Mouse (Mus musculus): Measurements from ENCODE around the gene Lsamp. TPM values are rescaled to one million over a fixed set of nuclear protein-coding genes. Genes with fewer than 3 reads are reported as not detected.

The Lsamp gene
- polyA plus RNA-seq, 1 experiment from 2014 or later, result 0.68 TPM

DNA sequence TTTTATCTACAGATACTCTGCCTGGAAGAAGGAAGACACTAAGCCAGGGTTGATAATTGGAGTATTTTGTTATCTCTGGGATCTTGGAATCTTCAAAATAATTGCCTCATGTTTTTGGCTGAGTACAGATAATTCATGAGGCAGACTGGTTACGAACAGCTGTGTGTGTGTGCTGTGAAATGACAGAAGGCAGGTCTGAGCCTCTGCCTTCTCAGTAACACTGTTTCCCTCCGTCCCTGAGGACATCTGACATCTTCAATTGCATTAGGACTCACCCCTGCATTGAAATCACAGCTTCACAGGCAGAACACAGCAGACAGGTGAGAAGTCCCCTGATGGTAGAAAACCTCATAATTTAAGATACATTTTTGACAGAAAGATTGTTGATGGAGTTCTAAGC is 323.5 kb downstream of the Lsamp start:
- Histone ChIP-seq H3K27me3 (ENCODE audit: control insufficient read depth, insufficient read depth, low read length) (no peaks in the 10 kb centered on the region), H3K36me3 (ENCODE audit: control insufficient read depth, insufficient read depth) (no peaks in the 10 kb centered on the region), H3K27ac (ENCODE audit: low read length) (no peak overlapping the region), H3K4me1 (ENCODE audit: control insufficient read depth, insufficient read depth, low read length) (no peaks in the 10 kb centered on the region), H3K9ac (ENCODE audit: low read length) (no peak overlapping the region), H3K9me3 (replicated peaks; ENCODE audit: control insufficient read depth, low read length) (no peaks in the 10 kb centered on the region), H3K4me2 (ENCODE audit: low read depth, low read length) (no peak overlapping the region), H3K4me3 (ENCODE audit: low read length) (no peak overlapping the region)
- WGBS, result 46% methylated on average over 2 of the region's 2 CpGs
- no peak for ATAC-seq (replicated peaks; ENCODE audit: extremely low read depth, insufficient read depth, low FRiP score)

DNA sequence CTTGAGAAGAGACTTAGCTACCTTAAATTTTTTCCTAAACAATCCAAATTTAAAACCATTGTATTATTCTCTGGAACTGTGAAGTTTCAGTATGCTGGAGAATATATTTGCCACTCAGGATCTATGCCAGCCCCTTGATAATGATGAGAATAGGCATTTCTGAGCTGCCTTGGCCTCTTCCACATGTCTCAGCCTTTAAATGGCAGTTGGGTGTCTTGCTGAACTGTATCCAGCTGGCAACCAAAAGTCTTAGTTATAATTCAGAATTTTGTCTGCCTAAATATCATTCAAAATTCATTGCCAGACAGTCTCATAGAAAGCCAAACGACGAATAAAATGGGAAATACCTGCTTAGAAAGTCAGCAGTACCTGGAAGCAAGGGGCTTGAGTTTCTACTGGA is 332.0 kb downstream of the Lsamp start:
- H3K9me3 ChIP-seq (replicated peaks; ENCODE audit: control insufficient read depth, low read length), result no peaks in the 10 kb centered on the region
- H3K27ac ChIP-seq (ENCODE audit: low read length), result no peak overlapping the region
- no peaks in the 10 kb centered on the region for H3K4me1 ChIP-seq (ENCODE audit: control insufficient read depth, insufficient read depth, low read length)
- H3K36me3 ChIP-seq (ENCODE audit: control insufficient read depth, insufficient read depth), result no peaks in the 10 kb centered on the region
- H3K4me3 ChIP-seq (ENCODE audit: low read length), result no peak overlapping the region
- H3K9ac ChIP-seq (ENCODE audit: low read length), result no peak overlapping the region
- H3K27me3 ChIP-seq (ENCODE audit: control insufficient read depth, insufficient read depth, low read length), result no peaks in the 10 kb centered on the region
- ATAC-seq (replicated peaks; ENCODE audit: extremely low read depth, insufficient read depth, low FRiP score), result no peak
- 69% methylated on average over 2 of the region's 2 CpGs for WGBS
- H3K4me2 ChIP-seq (ENCODE audit: low read depth, low read length), result no peak overlapping the region

- no peak for ATAC-seq (replicated peaks; ENCODE audit: extremely low read depth, insufficient read depth, low FRiP score)
- no peak overlapping the region for H3K4me3 ChIP-seq (ENCODE audit: low read length)
- H3K4me2 ChIP-seq (ENCODE audit: low read depth, low read length), result no peak overlapping the region
- H3K27ac ChIP-seq (ENCODE audit: low read length), result no peak overlapping the region
- no peak overlapping the region for H3K9ac ChIP-seq (ENCODE audit: low read length)
- H3K4me1 ChIP-seq (ENCODE audit: control insufficient read depth, insufficient read depth, low read length), result no peaks in the 10 kb centered on the region
- H3K9me3 ChIP-seq (replicated peaks; ENCODE audit: control insufficient read depth, low read length), result no peaks in the 10 kb centered on the region
- H3K27me3 ChIP-seq (ENCODE audit: control insufficient read depth, insufficient read depth, low read length), result no peaks in the 10 kb centered on the region
- H3K36me3 ChIP-seq (ENCODE audit: control insufficient read depth, insufficient read depth), result no peaks in the 10 kb centered on the region
- 80% methylated on average over 3 of the region's 3 CpGs for WGBS
Observed at GRCm38 (mm10) chr16:40324811-40325210, 340.6 kb downstream of the Lsamp start.

DNA sequence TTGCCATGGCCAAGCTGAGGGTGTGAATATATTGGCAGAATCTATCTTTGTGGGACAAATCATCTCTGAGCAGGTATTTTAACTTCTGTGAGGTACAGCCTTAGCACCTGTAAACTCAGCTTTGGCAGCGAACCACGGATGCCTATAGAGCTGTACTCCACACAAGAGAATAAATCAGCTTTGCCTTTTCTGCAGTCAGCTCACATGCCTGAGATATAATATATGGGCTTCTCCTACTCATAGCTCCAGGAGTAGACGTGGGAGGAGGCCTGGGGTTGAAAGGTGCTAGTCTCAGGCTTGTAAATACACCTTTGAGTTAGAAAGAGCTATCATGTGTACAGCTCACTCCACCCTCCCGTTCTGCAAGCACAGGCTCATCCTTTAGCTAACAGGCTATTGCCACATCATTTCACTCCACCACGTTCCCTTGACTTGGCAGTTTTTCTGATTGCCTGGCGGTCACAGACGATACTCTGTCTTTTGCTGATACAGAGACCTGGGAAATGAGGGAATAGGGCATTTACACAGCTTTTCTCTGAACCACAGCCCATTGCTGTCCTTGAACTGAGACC is 344.2 kb downstream of the Lsamp start:
- Histone ChIP-seq H3K27me3 (ENCODE audit: control insufficient read depth, insufficient read depth, low read length) (no peaks in the 10 kb centered on the region), H3K36me3 (ENCODE audit: control insufficient read depth, insufficient read depth) (no peaks in the 10 kb centered on the region), H3K9me3 (replicated peaks; ENCODE audit: control insufficient read depth, low read length) (no peaks in the 10 kb centered on the region), H3K27ac (ENCODE audit: low read length) (no peak overlapping the region), H3K4me3 (ENCODE audit: low read length) (no peak overlapping the region), H3K9ac (ENCODE audit: low read length) (no peak overlapping the region), H3K4me2 (ENCODE audit: low read depth, low read length) (no peak overlapping the region), H3K4me1 (ENCODE audit: control insufficient read depth, insufficient read depth, low read length) (no peaks in the 10 kb centered on the region)
- 69% methylated on average over 7 of the region's 7 CpGs for WGBS
- no peak for ATAC-seq (replicated peaks; ENCODE audit: extremely low read depth, insufficient read depth, low FRiP score)

GRCm38 (mm10) chr16:40369677-40370076 is 385.5 kb downstream of the Lsamp start:
- no peak for ATAC-seq (replicated peaks; ENCODE audit: extremely low read depth, insufficient read depth, low FRiP score)
- no peak overlapping the region for H3K4me3 ChIP-seq (ENCODE audit: low read length)
- 78% methylated on average over 5 of the region's 5 CpGs for WGBS

DNA sequence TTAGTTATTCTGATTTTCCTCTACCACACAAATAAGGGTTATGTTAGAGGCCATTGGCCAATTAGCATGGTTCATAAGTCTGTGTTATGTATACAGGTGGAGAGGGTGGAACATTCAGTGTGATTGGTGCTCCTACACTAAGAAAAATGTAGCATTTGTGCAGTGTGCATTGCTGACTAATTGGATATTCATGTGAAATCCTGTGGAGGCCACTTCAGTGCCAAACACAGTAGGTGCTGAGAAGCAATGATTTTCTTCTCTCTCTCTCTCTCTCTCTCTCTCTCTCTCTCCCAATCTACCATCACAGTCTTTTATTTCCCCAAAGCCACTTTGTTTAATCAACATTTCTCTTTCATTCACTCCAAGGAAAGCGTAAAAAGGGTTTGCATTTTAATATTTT is 387.1 kb downstream of the Lsamp start:
- ATAC-seq (replicated peaks; ENCODE audit: extremely low read depth, insufficient read depth, low FRiP score), result no peak
- WGBS, result 80% methylated on average over 1 of the region's 1 CpGs
- no peaks in the 10 kb centered on the region for H3K36me3 ChIP-seq (ENCODE audit: control insufficient read depth, insufficient read depth)
- H3K9ac ChIP-seq (ENCODE audit: low read length), result no peak overlapping the region
- no peak overlapping the region for H3K4me2 ChIP-seq (ENCODE audit: low read depth, low read length)
- no peaks in the 10 kb centered on the region for H3K4me1 ChIP-seq (ENCODE audit: control insufficient read depth, insufficient read depth, low read length)
- no peaks in the 10 kb centered on the region for H3K27me3 ChIP-seq (ENCODE audit: control insufficient read depth, insufficient read depth, low read length)
- no peak overlapping the region for H3K4me3 ChIP-seq (ENCODE audit: low read length)
- H3K9me3 ChIP-seq (replicated peaks; ENCODE audit: control insufficient read depth, low read length), result no peaks in the 10 kb centered on the region
- no peak overlapping the region for H3K27ac ChIP-seq (ENCODE audit: low read length)

More at GRCm38 (mm10) chr16:40369677-40370076, 385.5 kb downstream of the Lsamp start:
- H3K27ac ChIP-seq (ENCODE audit: low read length), result no peak overlapping the region
- H3K27me3 ChIP-seq (ENCODE audit: control insufficient read depth, insufficient read depth, low read length), result no peaks in the 10 kb centered on the region
- no peaks in the 10 kb centered on the region for H3K36me3 ChIP-seq (ENCODE audit: control insufficient read depth, insufficient read depth)
- H3K9ac ChIP-seq (ENCODE audit: low read length), result no peak overlapping the region
- H3K4me2 ChIP-seq (ENCODE audit: low read depth, low read length), result no peak overlapping the region
- no peaks in the 10 kb centered on the region for H3K4me1 ChIP-seq (ENCODE audit: control insufficient read depth, insufficient read depth, low read length)
- no peaks in the 10 kb centered on the region for H3K9me3 ChIP-seq (replicated peaks; ENCODE audit: control insufficient read depth, low read length)

DNA sequence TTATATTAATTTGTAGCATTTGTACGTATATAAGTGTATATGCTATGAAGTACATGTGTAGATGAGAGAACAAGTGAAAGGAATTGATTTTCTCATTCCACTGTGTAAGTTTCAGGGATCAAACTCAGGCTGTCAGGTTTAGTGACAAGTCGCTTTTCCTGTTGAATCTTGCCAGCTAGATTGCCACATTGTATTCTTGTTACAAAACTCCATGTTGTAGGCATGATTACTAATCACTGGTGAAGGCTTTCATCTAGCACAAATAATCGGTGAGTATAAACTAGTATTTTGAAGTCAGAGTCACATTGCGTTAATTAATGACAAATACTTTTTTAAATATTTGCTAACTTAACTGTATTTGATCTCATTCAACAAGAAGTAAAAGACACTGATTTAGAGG is 391.2 kb downstream of the Lsamp start:
- no peak for ATAC-seq (replicated peaks; ENCODE audit: extremely low read depth, insufficient read depth, low FRiP score)
- no peak overlapping the region for H3K4me3 ChIP-seq (ENCODE audit: low read length)
- H3K36me3 ChIP-seq (ENCODE audit: control insufficient read depth, insufficient read depth), result no peaks in the 10 kb centered on the region
- no peak overlapping the region for H3K9ac ChIP-seq (ENCODE audit: low read length)
- no peaks in the 10 kb centered on the region for H3K9me3 ChIP-seq (replicated peaks; ENCODE audit: control insufficient read depth, low read length)
- no peak overlapping the region for H3K4me2 ChIP-seq (ENCODE audit: low read depth, low read length)
- 78% methylated on average over 4 of the region's 4 CpGs for WGBS
- no peaks in the 10 kb centered on the region for H3K4me1 ChIP-seq (ENCODE audit: control insufficient read depth, insufficient read depth, low read length)
- H3K27me3 ChIP-seq (ENCODE audit: control insufficient read depth, insufficient read depth, low read length), result no peaks in the 10 kb centered on the region
- H3K27ac ChIP-seq (ENCODE audit: low read length), result no peak overlapping the region

GRCm38 (mm10) chr16:40377129-40377799 is 393.1 kb downstream of the Lsamp start:
- Histone ChIP-seq H3K4me1 (ENCODE audit: control insufficient read depth, insufficient read depth, low read length) (no peaks in the 10 kb centered on the region), H3K4me3 (ENCODE audit: low read length) (no peak overlapping the region), H3K9ac (ENCODE audit: low read length) (no peak overlapping the region), H3K36me3 (ENCODE audit: control insufficient read depth, insufficient read depth) (no peaks in the 10 kb centered on the region), H3K4me2 (ENCODE audit: low read depth, low read length) (no peak overlapping the region), H3K27me3 (ENCODE audit: control insufficient read depth, insufficient read depth, low read length) (no peaks in the 10 kb centered on the region), H3K9me3 (replicated peaks; ENCODE audit: control insufficient read depth, low read length) (no peaks in the 10 kb centered on the region), H3K27ac (ENCODE audit: low read length) (no peak overlapping the region)
- 70% methylated on average over 6 of the region's 6 CpGs for WGBS
- ATAC-seq (replicated peaks; ENCODE audit: extremely low read depth, insufficient read depth, low FRiP score), result no peak

DNA sequence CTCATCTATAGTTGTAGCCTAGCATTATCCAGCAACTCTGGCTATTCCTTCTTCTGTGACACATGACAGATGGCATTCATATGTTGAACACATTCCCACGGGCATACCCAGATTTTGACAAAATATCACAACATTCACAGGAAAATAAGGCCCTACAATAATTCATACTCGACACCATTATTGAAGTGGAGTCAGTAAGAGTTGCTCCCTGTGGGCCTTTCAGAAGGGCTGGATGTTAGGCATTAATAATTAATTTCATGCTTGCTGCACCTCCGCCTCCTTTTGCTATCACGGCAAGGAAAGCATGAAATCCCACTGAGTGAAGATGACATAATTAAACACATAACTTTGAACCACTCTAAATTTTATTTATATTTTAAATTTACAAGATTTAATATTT is 407.9 kb downstream of the Lsamp start:
- H3K27me3 ChIP-seq (ENCODE audit: control insufficient read depth, insufficient read depth, low read length), result no peaks in the 10 kb centered on the region
- no peak overlapping the region for H3K27ac ChIP-seq (ENCODE audit: low read length)
- H3K4me1 ChIP-seq (ENCODE audit: control insufficient read depth, insufficient read depth, low read length), result no peaks in the 10 kb centered on the region
- no peaks in the 10 kb centered on the region for H3K9me3 ChIP-seq (replicated peaks; ENCODE audit: control insufficient read depth, low read length)
- H3K4me3 ChIP-seq (ENCODE audit: low read length), result no peak overlapping the region
- no peak overlapping the region for H3K4me2 ChIP-seq (ENCODE audit: low read depth, low read length)
- no peak overlapping the region for H3K9ac ChIP-seq (ENCODE audit: low read length)
- H3K36me3 ChIP-seq (ENCODE audit: control insufficient read depth, insufficient read depth), result no peaks in the 10 kb centered on the region
- no peak for ATAC-seq (replicated peaks; ENCODE audit: extremely low read depth, insufficient read depth, low FRiP score)
- WGBS, result 69% methylated on average over 4 of the region's 4 CpGs
